Mouse (Mus musculus): ENCODE results near the gene Scimp.

GRCm38 (mm10) chr11:70843701-70844551 lies 31.5 kb upstream of the Scimp start:
- TF ChIP-seq CTCF (IDR thresholded peaks at IDR 0.05; ENCODE audit: low read depth) (no peak), EP300 (IDR thresholded peaks at IDR 0.05; ENCODE audit: low read depth) (no peak)

Data from liver, postnatal 0 days (tissue).